Mouse (Mus musculus) thymus, postnatal 4 days (tissue): ENCODE measurements around the gene Cpxm2.

ENCODE experiments used
- DNase-seq: peaks from one replicate; pipeline ENCODE4 v3.0.0; 2021

The Cpxm2 gene

GRCm38 (mm10) chr7:132154368-132154961 is at the start of gene Cpxm2:
Cpxm2 (minus strand) TSS chr7:132154739.
- no peak for DNase-seq

- DNase-seq = no peak
Observed at GRCm38 (mm10) chr7:132204073-132204612, 49.6 kb upstream of the Cpxm2 start.

DNA sequence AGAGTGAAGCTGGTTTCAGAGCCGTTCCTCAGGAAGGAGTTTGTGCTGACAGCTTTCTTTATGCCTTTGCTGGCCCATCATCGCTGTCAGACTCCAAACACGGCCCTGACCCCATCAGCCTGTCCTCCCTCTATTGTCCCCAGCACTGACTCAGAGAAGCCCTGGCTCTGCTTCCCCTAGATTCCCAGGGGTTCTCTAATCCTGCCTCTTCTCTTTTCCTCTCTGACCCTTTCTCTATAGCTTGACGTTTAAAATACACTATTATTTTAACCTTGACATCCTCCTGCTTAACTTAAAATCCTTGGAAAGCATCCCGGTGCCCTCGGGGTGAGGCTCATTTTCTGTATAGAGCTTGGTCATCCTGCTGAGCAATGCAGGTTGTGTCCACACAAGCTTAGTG is 45.1 kb upstream of the Cpxm2 start:
- no peak for DNase-seq

GRCm38 (mm10) chr7:132198806-132199205 is 44.3 kb upstream of the Cpxm2 start:
- no peak for DNase-seq

GRCm38 (mm10) chr7:132197817-132198475 is 43.4 kb upstream of the Cpxm2 start:
- no peak for DNase-seq

GRCm38 (mm10) chr7:132196581-132196980 is 42.0 kb upstream of the Cpxm2 start:
- DNase-seq = no peak

- no peak for DNase-seq
Observed at GRCm38 (mm10) chr7:132193606-132194005, 39.1 kb upstream of the Cpxm2 start.

DNA sequence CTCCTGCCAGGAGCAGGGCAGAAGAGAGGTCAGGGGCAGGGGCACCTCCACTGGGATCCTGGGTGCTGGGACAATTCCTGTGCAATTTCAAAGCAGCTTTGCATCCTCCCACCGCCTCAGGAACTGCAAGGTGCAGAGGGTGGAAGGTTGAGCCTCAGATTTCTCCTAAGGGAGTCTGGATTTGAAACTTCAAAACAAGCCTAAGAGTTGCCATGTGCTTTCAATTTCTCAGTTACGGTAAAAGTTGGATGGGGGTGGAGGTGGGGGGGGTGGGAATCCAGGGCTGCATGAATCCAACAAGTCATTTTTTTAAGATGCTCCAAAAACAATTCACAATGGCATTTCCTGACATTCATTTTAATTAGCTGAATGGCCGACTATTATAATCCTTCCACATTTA is 32.9 kb upstream of the Cpxm2 start:
- DNase-seq = no peak

- DNase-seq = no peak
Observed at GRCm38 (mm10) chr7:132183892-132184404, 29.4 kb upstream of the Cpxm2 start.

GRCm38 (mm10) chr7:132181586-132182198 is 27.2 kb upstream of the Cpxm2 start:
- no peak for DNase-seq

GRCm38 (mm10) chr7:132181042-132181441 is 26.5 kb upstream of the Cpxm2 start:
- no peak for DNase-seq

DNA sequence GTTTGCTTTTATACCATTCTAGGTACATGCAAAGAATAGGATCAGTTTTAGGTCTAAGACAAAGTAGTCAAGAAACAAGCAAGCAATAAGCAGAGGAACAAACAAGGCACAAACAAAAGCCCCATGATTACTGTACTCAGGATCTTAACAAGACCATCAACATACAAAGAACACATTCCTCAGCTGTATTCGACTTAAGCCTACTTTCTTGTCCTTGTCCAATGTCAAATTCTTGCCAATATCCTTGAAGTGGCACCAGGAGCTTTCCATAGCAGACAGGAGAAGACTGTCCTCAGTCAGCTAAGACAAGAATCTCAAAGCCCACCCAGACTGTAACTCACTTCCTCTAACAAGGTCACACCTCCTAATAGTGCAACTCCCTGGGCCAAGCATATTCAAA is 24.5 kb upstream of the Cpxm2 start:
- DNase-seq = no peak

DNA sequence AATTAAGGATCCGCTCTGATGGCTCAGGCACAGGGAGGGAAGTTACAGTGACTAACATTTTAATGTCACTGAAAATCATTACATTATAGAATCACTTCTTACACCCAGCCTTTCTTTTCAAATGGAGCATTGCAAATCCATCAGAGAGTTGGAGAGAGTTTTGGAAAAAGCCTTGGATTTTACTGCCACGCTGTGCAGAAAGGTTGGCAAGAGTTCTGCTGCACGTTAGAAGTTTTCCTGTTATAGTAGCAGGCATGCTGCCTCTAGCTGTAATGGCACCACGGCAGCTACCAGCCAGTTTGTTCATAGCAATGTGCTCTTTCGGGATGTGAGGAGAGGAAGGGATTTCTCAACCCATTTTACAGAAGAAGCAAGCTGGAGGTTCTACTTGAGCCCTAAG is 20.2 kb upstream of the Cpxm2 start:
- DNase-seq = no peak

- no peak for DNase-seq
Observed at GRCm38 (mm10) chr7:132174296-132174695, 19.8 kb upstream of the Cpxm2 start.

- no peak for DNase-seq
Observed at GRCm38 (mm10) chr7:132172220-132172619, 17.7 kb upstream of the Cpxm2 start.

GRCm38 (mm10) chr7:132171716-132172115 is 17.2 kb upstream of the Cpxm2 start:
- DNase-seq = no peak

GRCm38 (mm10) chr7:132169419-132170169 is 15.1 kb upstream of the Cpxm2 start:
- no peak for DNase-seq

- no peak for DNase-seq
Observed at GRCm38 (mm10) chr7:132167239-132167638, 12.7 kb upstream of the Cpxm2 start.

GRCm38 (mm10) chr7:132162254-132162653 is 7.7 kb upstream of the Cpxm2 start:
- no peak for DNase-seq

- DNase-seq = no peak
Observed at GRCm38 (mm10) chr7:132158321-132159025, 3.9 kb upstream of the Cpxm2 start.

DNA sequence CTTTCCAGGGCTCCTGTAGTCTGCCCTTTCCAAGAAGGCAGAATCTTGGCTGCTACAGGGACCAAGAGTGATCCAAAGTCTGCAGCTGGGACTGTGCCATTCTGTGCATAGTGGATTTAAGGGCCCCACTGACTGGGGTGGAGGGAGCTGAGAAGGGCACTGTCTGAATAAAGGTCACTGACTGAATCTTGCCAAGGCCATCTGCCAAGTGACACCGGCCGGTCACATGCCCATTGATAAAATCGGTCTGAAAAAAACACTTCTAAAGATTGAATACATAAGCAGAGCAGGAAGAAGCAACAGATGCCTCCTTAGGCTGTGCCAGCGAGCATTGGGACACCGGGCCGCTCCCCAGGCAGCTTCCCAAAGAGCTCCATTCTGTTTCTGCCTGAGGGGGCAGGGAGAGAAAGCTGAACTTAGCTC is 803 bp downstream of the Cpxm2 start:
- DNase-seq = no peak

GRCm38 (mm10) chr7:132145227-132145800 is 9.2 kb downstream of the Cpxm2 start:
- DNase-seq = no peak
